Mouse (Mus musculus): ENCODE measurements around the gene Man1a.
A peak's percentile ranks its signal among the peaks of the same experiment; 100 is the strongest.

GRCm38 (mm10) chr10:53888382-53889110, 187.9 kb downstream of the Man1a start:
- TF ChIP-seq MAFK (IDR thresholded peaks at IDR 0.05; ENCODE audit: insufficient read depth, low read depth, low read length), result no peak
- TF ChIP-seq HCFC1 (IDR thresholded peaks at IDR 0.05; ENCODE audit: borderline replicate concordance, insufficient read depth, low read length), result 0 out of 2 replicates have a peak, but pooled peaks have one; percentile 50
- TF ChIP-seq ZC3H11A (IDR thresholded peaks at IDR 0.05; ENCODE audit: borderline replicate concordance, low read depth, low read length), result no peak

Data from ES-E14 (cell line).